Mouse (Mus musculus) embryonic stem cell, embryonic (primary cell): ENCODE measurements around the gene Bsg.

Source experiments
- CTCF ChIA-PET, 4 experiments: fragments of 300-600 bp in 2 of 4; fragments of 350-600 bp in 2 of 4; sonication (Branson Sonifier 250); formaldehyde crosslinking; loops; one replicate each; lab custom pipeline; 2022; ENCODE audit warnings: inconsistent platforms in 2 of 4; lab: Charles Lee
- POLR2A ChIA-PET, 4 experiments: fragments of 300-600 bp in 2 of 4; fragments of 350-600 bp in 2 of 4; sonication (Branson Sonifier 250); formaldehyde crosslinking; loops; one replicate each; lab custom pipeline; 2022; ENCODE audit warnings: antibody characterized with exemption in 4 of 4, inconsistent platforms in 1 of 4; lab: Charles Lee

The Bsg gene

GRCm38 (mm10) chr10:79688720-79689119, 15.6 kb upstream of the Bsg start, which contains the start of gene Gzmm:
Gene Gzmm (plus strand): TSS chr10:79689020.
- CTCF ChIA-PET, result interaction anchor here in 1 of 4 experiments (0.6 kb wide), 1 partner anchor 94 kb away, joined by 3 read pairs; no protein-coding TSS in a partner anchor
- POLR2A ChIA-PET, result interaction anchor here in 3 of 4 experiments (0.8 to 19.9 kb wide), 12 partner anchors 9 to 77 kb away, joined by 3 to 367 read pairs (median 18); partner anchors contain the start of genes Bsg (in 2 of the 3), Madcam1 (in 2 of the 3) and Tpgs1 (in 2 of the 3)

- CTCF ChIA-PET, result no interaction called here
- POLR2A ChIA-PET, result interaction anchor here in 3 of 4 experiments (0.6 to 19.9 kb wide), 12 partner anchors 8 to 134 kb away, joined by 3 to 367 read pairs (median 18); partner anchors contain the start of genes Bsg (in 2 of the 3), Madcam1 (in 2 of the 3), Tpgs1 (in 2 of the 3) and Cdc34 (in 1 of the 3)
These were observed 15.1 kb upstream of the Bsg start for GRCm38 (mm10) chr10:79689178-79689577.

DNA sequence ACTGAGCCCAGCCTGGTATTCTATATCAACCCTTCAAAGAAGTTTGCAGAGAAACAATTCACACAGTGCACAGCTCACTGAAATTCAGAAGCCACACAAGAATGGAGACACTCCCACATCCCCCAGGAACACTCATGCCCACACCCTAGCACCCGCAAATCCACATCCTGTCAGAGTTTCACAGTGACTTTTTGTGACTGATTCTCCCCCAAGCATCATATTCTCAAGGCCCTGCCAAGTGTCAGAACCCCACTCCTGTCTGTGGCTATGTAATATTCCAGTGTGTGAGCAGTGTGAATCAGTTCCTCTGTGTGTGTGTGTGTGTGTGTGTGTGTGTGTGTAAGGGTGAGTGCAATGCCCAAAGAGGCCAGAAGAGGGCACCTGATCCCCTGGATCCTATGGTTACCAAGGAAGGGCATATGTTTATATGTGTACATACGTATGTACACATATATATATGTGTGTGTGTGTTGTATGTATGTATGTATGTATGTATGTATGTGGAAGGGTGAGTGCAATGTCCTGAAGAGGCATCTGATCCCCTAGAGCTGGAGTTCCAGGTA, 12.2 kb upstream of the Bsg start:
- POLR2A ChIA-PET, result interaction anchor here in 3 of 4 experiments (0.8 to 19.9 kb wide), 11 partner anchors 6 to 74 kb away, joined by 3 to 367 read pairs (median 7); partner anchors contain the start of genes Bsg (in 3 of the 3), Cdc34 (in 1 of the 3), Madcam1 (in 1 of the 3) and Tpgs1 (in 1 of the 3)
- CTCF ChIA-PET, result interaction anchor here in 2 of 4 experiments (0.7 to 1.1 kb wide), 4 partner anchors 9 to 40 kb away, joined by 3 to 7 read pairs (median 4); no protein-coding TSS in a partner anchor

- ChIA-PET CTCF (interaction anchor here in 3 of 4 experiments (0.8 to 3.6 kb wide), 9 partner anchors 10 to 99 kb away, joined by 3 to 23 read pairs (median 4); partner anchors contain the start of gene Bsg (in 1 of the 3)), POLR2A (interaction anchor here in 3 of 4 experiments (0.9 to 19.9 kb wide), 13 partner anchors 10 to 160 kb away, joined by 3 to 367 read pairs (median 4); partner anchors contain the start of genes Bsg (in 2 of the 3), Cdc34 (in 1 of the 3), Madcam1 (in 1 of the 3) and Ptbp1 (in 1 of the 3))
These were observed 10.5 kb upstream of the Bsg start for GRCm38 (mm10) chr10:79693580-79694378.

DNA sequence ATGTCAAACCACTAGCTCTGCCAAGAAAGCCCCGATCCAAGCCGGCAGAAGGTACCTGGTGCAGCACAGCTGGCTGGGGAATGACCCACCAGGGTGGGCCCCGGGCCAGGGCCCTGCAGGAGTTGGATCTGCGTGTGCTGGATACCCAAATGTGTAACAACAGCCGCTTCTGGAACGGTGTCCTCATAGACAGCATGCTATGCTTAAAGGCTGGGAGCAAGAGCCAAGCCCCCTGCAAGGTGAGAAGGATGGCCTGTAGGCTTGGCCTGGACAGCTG, 10.0 kb upstream of the Bsg start:
- ChIA-PET POLR2A (interaction anchor here in 3 of 4 experiments (1.2 to 19.9 kb wide), 13 partner anchors 10 to 160 kb away, joined by 3 to 367 read pairs (median 6); partner anchors contain the start of genes Bsg (in 2 of the 3), Cdc34 (in 1 of the 3), Madcam1 (in 1 of the 3) and Ptbp1 (in 1 of the 3)), CTCF (interaction anchor here in 3 of 4 experiments (1.0 to 3.6 kb wide), 10 partner anchors 9 to 222 kb away, joined by 3 to 23 read pairs (median 4); partner anchors contain the start of genes Bsg (in 2 of the 3) and Kiss1r (in 1 of the 3))

- CTCF ChIA-PET, result interaction anchor here (0.5 to 3.6 kb wide), 32 partner anchors 8 to 263 kb away, joined by 3 to 23 read pairs (median 4); partner anchors contain the start of genes Bsg (in 2 of the 4), C2cd4c (in 1 of the 4), Cdc34 (in 1 of the 4) and Fgf22 (in 1 of the 4)
- POLR2A ChIA-PET, result interaction anchor here (0.5 to 19.9 kb wide), 23 partner anchors 7 to 159 kb away, joined by 3 to 367 read pairs (median 4); partner anchors contain the start of genes Bsg (in 2 of the 4), Cdc34 (in 2 of the 4), Gzmm (in 1 of the 4) and Madcam1 (in 1 of the 4)
These were observed 8.8 kb upstream of the Bsg start for GRCm38 (mm10) chr10:79695231-79696128.

DNA sequence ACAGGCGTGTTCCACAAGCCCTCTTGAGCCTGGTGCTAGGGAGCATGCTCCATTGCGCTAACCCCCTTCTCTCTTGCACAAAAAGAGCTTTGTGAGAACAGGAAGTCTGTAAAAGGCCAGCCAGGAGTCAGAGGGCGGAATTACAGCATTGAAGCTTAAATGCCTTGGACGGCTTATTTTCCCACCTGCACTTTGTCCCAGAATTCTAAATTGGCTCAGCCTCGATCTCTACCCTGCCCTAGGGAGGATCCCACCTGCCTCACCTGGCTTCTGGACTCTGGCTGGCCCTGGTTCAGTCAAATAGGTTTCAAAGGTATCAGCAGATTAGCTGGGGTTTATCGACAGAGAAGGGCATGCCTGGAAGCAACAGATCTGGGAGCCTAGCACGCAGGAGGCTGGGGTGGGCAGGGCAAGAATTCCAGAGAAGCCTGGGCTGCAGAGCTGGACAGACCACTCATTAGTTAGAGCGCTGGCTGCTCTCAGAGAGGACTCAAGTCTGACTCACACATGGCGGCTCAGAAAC, 8.1 kb upstream of the Bsg start:
- CTCF ChIA-PET, result interaction anchor here in 3 of 4 experiments (0.5 to 3.6 kb wide), 22 partner anchors 8 to 273 kb away, joined by 3 to 23 read pairs (median 4); partner anchors contain the start of genes Bsg (in 1 of the 3), C2cd4c (in 1 of the 3), Cdc34 (in 1 of the 3) and Fgf22 (in 1 of the 3)
- POLR2A ChIA-PET, result interaction anchor here in 3 of 4 experiments (0.6 to 19.9 kb wide), 15 partner anchors 8 to 59 kb away, joined by 3 to 367 read pairs (median 6); partner anchors contain the start of genes Bsg (in 2 of the 3), Cdc34 (in 1 of the 3), Gzmm (in 1 of the 3) and Madcam1 (in 1 of the 3)

DNA sequence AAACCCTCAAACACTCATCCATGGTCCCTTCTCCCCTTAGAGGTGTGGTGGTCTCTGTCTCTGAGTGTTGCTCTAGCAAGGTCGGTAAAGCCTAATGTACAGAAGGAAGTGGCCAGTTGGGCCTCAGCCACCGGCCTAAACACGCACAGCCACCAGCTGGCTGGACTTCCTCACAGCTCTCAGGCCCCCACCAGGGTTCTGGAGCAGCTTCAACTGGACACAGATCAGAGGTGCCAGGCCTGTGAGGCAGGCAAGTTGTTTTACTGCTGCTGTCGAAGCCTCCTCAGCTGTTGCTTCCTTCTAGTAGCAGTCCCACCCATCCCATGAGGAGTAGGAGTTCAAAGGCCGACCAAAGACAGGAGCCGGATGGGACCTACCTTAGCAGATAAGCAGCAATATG, 6.4 kb upstream of the Bsg start:
- ChIA-PET POLR2A (interaction anchor here in 3 of 4 experiments (0.7 to 19.9 kb wide), 13 partner anchors 9 to 583 kb away, joined by 3 to 367 read pairs (median 7); partner anchors contain the start of genes Bsg (in 1 of the 3), Cdc34 (in 1 of the 3), Gzmm (in 1 of the 3) and Madcam1 (in 1 of the 3)), CTCF (interaction anchor here in 2 of 4 experiments (0.5 to 1.3 kb wide), 6 partner anchors 14 to 1372 kb away, joined by 3 to 5 read pairs (median 4); no protein-coding TSS in a partner anchor)

DNA sequence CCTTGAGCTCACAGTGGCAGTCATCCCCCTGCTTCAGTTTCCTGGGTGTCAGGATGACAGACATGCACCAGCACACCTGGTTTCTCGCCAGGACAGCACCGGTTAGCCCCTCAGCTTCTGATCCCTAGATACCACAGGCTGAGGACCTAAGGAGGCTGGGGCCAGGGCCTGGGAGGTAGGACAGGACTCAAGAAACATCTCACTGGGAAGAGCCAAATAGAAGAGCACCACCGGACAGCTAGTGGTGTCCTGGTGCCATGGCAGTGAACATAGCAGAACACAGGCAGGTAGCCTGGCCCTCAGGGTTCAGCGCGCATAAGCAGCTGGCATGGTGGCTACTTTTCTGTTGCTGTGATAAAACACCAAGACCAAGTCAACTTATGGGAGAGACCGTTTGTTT, 5.8 kb upstream of the Bsg start:
- POLR2A ChIA-PET, result interaction anchor here in 3 of 4 experiments (0.7 to 19.9 kb wide), 12 partner anchors 9 to 582 kb away, joined by 3 to 197 read pairs (median 7); partner anchors contain the start of genes Cdc34 (in 2 of the 3), Bsg (in 1 of the 3) and Gzmm (in 1 of the 3)

GRCm38 (mm10) chr10:79700676-79701075, 3.6 kb upstream of the Bsg start:
- ChIA-PET POLR2A (interaction anchor here in 2 of 4 experiments (1.2 to 5.5 kb wide), 4 partner anchors 9 to 19 kb away, joined by 3 to 43 read pairs (median 6); partner anchors contain the start of genes Cdc34 (in 1 of the 2) and Gzmm (in 1 of the 2)), CTCF (no interaction called here)

More for the DNA sequence above, 5.8 kb upstream of the Bsg start:
- CTCF ChIA-PET, result interaction anchor here in 3 of 4 experiments (0.5 to 1.3 kb wide), 9 partner anchors 11 to 1372 kb away, joined by 3 to 5 read pairs (median 4); no protein-coding TSS in a partner anchor

GRCm38 (mm10) chr10:79701443-79702129, 2.7 kb upstream of the Bsg start:
- ChIA-PET CTCF (no interaction called here), POLR2A (interaction anchor here in 2 of 4 experiments (0.5 to 2.1 kb wide), 10 partner anchors 10 to 467 kb away, joined by 3 to 15 read pairs (median 3); partner anchors contain the start of genes C2cd4c (in 1 of the 2), Cdc34 (in 1 of the 2), Gzmm (in 1 of the 2) and Polrmt (in 1 of the 2))

- ChIA-PET POLR2A (interaction anchor here in 3 of 4 experiments (0.6 to 8.4 kb wide), 17 partner anchors 10 to 956 kb away, joined by 3 to 197 read pairs (median 5); partner anchors contain the start of genes Cdc34 (in 2 of the 3), Gzmm (in 2 of the 3), Tpgs1 (in 2 of the 3) and Fstl3 (in 1 of the 3)), CTCF (interaction anchor here in 2 of 4 experiments (1.2 to 2.3 kb wide), 9 partner anchors 8 to 79 kb away, joined by 3 to 23 read pairs (median 8); no protein-coding TSS in a partner anchor)
These were observed 1.3 kb upstream of the Bsg start for GRCm38 (mm10) chr10:79702970-79703369.

DNA sequence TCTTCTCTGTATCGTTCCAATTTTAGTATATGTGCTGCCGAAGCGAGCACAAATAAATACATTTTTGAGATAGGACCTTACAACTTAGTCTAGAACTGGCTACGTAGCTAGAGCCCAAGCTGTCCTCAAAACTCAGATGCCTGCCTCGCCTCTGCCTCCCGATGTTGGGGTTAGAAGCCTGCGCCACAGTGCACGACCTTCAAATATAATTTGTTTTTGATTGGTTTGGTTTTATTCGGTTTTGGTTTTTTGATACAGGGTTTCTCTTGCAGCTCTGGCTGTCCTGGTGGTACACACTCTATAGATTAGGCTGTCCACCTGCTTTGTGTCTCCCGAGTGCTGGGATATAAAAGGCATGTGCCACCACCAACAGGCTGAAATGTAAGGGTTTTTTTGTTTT, 750 bp upstream of the Bsg start:
- CTCF ChIA-PET, result interaction anchor here in 3 of 4 experiments (0.5 to 2.3 kb wide), 44 partner anchors 8 to 802 kb away, joined by 3 to 23 read pairs (median 4); partner anchors contain the start of genes C2cd4c (in 1 of the 3), Cdc34 (in 1 of the 3), Madcam1 (in 1 of the 3) and Polrmt (in 1 of the 3)

GRCm38 (mm10) chr10:79704970-79705360, 674 bp downstream of the Bsg start:
- ChIA-PET POLR2A (interaction anchor here (0.6 to 8.4 kb wide), 29 partner anchors 8 to 401 kb away, joined by 3 to 197 read pairs (median 7); partner anchors contain the start of genes Cdc34 (in 2 of the 4), Gzmm (in 2 of the 4), Tpgs1 (in 2 of the 4) and Med16 (in 1 of the 4)), CTCF (interaction anchor here in 3 of 4 experiments (0.5 to 2.3 kb wide), 9 partner anchors 9 to 75 kb away, joined by 3 to 16 read pairs (median 5); partner anchors contain the start of gene Madcam1 (in 1 of the 3))

More for the DNA sequence above, 750 bp upstream of the Bsg start:
- POLR2A ChIA-PET, result interaction anchor here (0.6 to 8.4 kb wide), 71 partner anchors 9 to 1694 kb away, joined by 3 to 197 read pairs (median 4); partner anchors contain the start of genes Cdc34 (in 3 of the 4), Gzmm (in 2 of the 4), Madcam1 (in 2 of the 4) and Polrmt (in 2 of the 4)
